Mouse (Mus musculus) cerebellum, adult 11 months (tissue): ENCODE measurements at regions not wholly inside any gene's neighbourhood (a gene's known extent, or its start where the extent isn't known, plus 50 kb on each side); places are given as distances from the start of the nearest gene placed in this dataset.
"Not testable (repeated sequence)": the region's sequence is repeated elsewhere in the genome, so short reads cannot be mapped to it uniquely, and the experiment has no call there.

Experiments
- DNase-seq: peaks from one replicate; pipeline ENCODE4 v3.0.0; 2022

DNA sequence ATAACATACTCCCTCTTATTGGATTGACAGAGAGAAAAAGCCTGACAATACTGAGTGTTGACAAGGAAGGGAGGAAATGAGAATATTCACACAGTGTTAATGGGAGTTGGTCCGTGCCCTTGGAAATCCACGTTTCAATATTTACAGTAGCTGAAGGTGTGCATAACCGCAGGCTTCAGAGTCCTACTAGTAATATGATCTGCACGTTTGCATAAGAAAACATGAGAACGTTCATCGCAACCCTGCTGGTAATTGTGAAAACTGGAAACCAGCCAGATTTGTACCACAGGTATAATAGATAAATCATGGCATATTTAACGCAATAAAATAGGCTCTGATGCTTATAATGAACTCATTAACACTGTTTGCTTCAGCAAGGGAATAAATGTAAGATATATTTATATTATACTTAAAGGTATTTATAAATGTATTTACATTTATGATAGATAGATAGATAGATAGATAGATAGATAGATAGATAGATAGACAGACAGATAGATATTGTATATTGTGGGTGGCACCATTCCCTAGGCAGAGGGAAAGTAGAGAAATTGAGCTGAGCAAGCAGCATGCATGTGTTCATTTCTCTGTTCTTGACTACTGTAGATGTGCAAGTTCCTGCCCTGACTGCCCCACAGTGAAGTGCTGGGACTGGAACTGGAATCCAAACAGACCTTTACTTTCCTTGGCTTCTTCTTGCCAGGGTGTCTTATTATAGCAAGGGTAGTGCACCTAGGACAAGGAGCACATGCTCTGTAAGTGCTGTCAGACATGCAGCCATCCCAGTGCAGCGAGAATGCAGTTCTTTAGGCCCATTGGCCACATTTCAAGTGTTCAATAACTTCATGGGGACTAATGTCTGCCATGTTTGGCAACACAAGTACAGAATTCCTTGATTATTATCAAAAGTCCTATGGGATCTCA, 117.6 kb upstream of the Cpm start:
- no peak for DNase-seq

- DNase-seq, result no peak
These were observed 118.5 kb upstream of the Cpm start for GRCm38 (mm10) chr10:117510529-117511482.

GRCm38 (mm10) chr10:117510224-117510486, 119.1 kb upstream of the Cpm start:
- DNase-seq, result no peak

GRCm38 (mm10) chr10:117509431-117510223, 119.7 kb upstream of the Cpm start:
- DNase-seq, result no peak

DNA sequence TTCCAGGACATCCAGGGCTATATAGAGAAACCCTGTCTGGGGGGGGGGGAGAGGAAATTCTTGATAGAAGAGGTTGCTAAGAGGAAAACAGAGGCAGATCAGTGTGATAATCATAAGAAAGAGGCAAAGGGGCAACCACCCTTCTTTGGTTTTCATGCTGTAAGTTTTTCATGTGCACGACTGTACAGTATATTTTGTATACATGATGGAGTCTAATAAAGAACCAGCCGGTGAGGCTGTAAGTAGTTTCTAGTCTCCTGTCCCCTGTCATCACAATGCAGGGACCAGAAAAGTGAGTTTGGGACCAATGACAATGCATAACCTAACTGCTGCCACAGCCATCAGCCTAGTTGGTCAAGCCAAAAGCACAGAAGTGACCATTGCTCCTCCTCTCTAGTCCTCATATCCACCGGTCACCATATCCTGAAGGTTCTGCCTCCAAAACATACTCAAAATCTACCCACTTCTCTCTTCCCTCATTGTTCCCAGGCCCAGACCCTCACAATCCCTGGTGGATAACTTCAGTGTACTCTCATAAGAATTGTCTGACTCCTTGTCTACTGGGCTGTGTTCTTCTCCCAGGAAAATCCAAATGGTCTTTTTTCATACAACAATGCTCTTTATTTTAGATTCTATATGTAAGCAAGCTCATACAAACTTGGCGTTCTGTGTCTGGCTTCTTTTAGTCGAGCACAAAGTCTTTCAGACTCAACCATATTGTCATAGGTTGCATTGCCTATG, 122.9 kb upstream of the Cpm start:
- DNase-seq, result no peak

- no peak for DNase-seq
These were observed 123.8 kb upstream of the Cpm start for GRCm38 (mm10) chr10:117505529-117505928.

DNA sequence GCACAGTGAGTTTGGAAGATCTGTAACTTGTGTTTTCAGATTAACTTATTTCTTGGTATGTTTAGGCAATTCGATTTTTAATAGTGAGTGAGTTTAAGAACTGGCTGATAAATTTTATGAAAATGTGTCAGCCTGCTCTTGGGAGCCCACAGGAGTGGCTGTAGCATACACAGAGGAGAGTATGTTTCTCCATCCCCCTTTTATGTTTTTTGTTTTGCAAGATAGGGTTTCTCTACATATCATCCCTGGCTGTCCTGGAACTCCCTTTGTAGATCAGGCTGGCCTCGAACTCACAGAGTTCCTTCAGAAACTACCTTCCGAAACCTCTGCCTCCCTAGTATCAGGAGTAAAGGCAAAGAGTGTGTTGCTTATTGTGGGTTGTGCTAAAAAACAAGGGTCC, 124.2 kb upstream of the Cpm start:
- DNase-seq, result no peak

GRCm38 (mm10) chr10:117504267-117504902, 124.6 kb upstream of the Cpsf6 start:
- DNase-seq, result no peak

DNA sequence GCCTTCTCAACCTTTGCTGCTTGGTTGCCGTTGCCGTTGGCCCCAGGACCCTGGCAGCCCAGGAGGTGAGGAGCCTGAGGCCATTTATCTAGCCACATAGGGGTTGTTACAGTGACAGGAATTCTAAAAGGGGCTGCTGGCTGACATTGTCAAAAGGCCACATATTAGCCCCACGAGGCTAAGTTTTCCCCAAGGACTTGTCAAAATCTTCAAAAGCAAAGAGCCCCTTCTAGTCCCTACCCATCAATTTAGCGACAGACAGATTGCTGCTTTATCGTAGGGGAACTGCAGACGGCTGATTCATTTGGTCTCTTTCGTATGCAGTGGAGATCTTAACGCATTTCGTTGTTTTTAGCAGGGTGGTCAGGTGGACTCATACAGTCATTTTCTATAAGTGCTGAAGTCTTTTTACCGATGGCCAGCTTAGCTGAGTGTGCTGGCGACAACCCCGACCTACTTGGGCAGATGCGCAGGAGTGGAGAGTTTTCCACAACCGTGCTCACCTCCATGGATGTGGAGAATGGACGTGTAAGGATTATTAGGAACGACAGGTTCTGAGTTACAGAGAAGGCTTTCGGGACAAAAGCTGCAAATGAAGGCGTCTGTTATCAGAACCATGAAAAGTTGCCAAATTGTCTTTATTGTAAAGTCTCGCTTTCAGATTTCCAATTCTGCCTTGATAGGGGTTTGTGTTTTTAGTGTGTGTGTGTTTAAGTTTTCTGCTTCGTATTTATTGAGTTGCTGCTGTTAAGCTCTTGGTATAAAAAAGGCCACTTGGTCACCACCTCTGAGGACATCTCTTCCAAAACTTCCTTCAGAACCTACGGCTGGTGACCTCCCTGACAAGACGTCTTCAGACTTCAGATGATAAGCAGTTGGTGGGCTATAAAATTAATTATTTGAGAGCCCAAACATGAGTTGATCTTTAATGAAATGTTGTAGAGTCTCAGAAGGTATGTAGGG, 123.7 kb upstream of the Cpsf6 start:
- no peak for DNase-seq

GRCm38 (mm10) chr10:117502731-117503130, 122.9 kb upstream of the Cpsf6 start:
- DNase-seq, result no peak

DNA sequence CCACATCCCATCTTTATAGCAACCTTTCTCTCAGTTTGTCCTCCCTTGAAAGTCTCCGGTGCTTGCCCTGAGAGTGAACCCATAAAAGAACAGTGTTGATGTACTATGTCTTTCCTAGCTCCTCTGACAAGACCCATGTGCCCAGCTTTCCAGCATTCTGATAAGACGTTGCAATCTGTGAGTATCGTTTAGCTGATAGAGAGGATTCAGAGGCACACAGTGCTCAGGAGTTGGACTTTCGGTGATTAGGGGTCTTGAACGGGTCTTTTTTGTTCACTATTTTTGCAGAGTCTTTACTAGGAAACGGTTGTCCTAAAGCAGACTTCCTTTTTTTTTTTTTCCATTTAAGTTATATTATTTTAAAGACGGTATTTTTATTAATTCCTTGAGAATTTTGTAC, 122.3 kb upstream of the Cpsf6 start:
- no peak for DNase-seq

GRCm38 (mm10) chr10:117501426-117501825, 121.6 kb upstream of the Cpsf6 start:
- no peak for DNase-seq

DNA sequence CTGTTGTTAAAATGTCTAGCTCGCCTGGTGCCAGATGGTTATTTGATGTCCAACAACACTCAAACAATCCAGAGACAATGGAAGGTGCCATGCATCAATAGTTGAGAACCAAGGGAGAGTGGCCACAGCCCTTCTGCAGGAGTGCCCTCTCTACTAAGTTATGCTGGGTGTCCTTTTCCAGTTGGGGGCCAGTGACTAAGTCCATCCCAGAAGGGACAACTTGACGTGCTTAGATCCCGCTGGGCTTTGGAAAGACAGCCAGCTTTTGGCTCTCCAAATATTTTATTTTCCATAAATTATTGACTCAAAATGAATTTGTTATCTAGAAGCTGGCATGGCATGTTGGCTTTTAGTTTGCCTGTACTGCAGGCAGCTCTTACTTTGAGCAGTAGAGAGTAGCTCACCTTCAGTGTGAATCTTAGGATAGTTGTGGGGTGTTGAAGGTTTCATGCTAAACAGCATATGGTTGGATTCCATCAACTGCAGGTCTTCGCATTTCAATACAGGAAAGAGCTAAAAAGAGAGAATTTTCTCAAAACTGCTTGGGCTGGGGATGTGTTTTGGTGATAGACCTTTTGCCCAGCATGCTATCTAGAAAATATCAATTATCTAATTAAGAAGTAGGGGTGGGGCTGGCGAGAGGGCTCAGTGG, 120.8 kb upstream of the Cpsf6 start:
- no peak for DNase-seq

GRCm38 (mm10) chr10:117499864-117500453, 120.1 kb upstream of the Cpsf6 start:
- no peak for DNase-seq

DNA sequence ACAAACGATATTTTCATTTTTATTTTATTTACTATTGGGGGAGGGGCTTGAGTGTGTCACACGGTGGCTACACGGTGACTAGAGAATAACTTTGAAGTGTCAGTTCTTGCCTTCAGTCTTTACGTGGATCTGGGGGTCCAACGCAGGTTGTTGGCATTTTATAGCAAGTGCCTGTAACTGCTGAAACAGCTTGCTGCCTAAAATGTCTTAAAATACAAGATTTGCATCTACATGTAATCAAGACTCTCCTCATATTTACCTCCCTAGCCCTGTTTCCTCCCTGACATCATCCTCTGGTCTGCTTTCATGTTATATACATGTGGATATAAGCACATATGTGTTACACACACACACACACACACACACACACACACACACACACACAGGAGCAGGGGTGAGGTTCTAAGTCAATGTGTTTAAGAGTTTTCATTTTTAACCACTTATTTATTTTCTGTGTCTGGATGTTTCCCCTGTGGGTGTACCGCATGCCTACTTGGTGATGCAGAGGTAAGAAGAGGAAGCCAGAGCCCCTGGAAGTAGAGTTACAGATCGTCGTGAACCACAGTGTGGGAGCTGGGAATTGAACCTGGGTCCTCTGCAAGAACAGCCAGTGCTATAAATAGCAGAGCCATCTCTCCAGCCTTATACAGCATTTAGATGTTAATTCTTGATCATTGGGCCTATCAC, 119.5 kb upstream of the Cpsf6 start:
- no peak for DNase-seq

- no peak for DNase-seq
These were observed 118.7 kb upstream of the Cpsf6 start for GRCm38 (mm10) chr10:117498497-117498896.

- no peak for DNase-seq
These were observed 117.9 kb upstream of the Cpsf6 start for GRCm38 (mm10) chr10:117497565-117498256.

- not testable (repeated sequence) for DNase-seq
These were observed 117.3 kb upstream of the Cpsf6 start for GRCm38 (mm10) chr10:117497082-117497481.
